Mouse (Mus musculus) T-cell, adult 66 days (primary cell): Measurements from ENCODE around the gene Hykk. TPM values are rescaled to one million over a fixed set of nuclear protein-coding genes. Genes with fewer than 3 reads are reported as not detected.

Experiments
- total RNA-seq, 2 experiments: library from RNA; stranded (reverse); gene quantifications; 3 replicates in 1 of 2; 4 replicates in 1 of 2; pipeline ENCODE4 v1.2.4; 2023

Hykk gene
- 1 to 10 TPM in 1 of 2 experiments, under 1 TPM in 1; 0.80 to 1.2 TPM for total RNA-seq

DNA sequence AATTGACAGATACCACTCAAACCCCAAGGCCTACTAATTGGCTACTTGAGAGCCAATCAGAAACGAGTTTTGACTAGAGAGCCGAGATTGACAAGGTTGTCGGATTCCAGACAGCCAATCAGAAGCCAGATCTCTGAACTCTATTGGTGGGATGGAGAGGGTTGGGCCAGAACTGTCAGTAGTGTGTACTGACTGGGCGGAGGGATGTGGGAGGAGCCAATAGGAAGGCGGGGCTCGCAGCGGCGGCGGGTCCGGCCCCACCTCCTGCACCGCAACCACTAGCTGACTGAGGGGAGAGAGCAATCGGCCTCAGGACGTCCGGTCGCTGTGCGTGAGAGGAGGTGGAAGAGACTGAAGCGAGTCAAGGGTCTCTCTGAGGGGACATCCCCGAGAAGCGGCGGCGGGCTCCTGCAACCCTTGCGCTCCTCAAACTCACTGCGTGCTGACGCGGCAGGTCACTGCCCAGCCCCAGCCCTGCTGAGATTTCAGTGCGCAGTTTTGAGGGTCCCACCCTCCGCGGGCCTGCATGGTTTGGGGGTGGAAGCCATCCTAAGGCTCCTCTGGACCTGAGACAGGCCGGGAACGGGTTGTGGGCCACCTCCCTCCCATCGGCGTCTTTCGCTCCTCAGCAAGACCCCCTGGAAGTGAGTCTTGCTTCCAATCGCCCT is at the start of gene Hykk:
Gene Hykk (plus strand): TSS at position 274 of the 668 bp plus-strand sequence.

GRCm38 (mm10) chr9:54950575-54951321 is 33.7 kb downstream of the Hykk start, which contains the start of the genes Psma4 and AY074887:
Psma4 (plus strand) TSS chr9:54950790.
AY074887 (minus strand) TSS chr9:54950998.

DNA sequence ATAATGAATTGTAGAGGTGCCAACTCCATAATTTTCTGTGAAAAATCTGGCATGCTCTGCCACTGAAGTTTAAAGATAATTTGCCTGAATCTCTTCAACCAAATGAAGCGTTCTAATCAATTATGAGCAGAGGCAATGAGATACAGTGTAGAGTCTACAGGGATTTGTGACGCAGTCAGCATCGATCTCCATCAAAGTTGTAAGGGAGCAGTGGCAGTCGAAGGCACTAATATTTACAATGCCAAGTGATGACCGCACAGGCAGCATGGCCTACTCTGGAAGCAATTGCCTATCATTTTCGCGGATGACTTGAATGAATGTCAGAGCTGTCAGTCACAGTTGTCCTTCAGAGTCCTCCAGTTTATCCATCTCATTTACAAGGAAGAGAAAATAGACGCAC is 63.6 kb downstream of the Hykk start, which contains the start of gene Chrna5:
Gene Chrna5 (plus strand): TSS at position 207 of the 400 bp plus-strand sequence.

Other genes starting within 250 kb of the Hykk start
- gene Dnaja4, start 218.4 kb upstream of the Hykk start, total RNA-seq, result 10 to 100 TPM; 20.6 to 24.5 TPM
- gene Wdr61, start 182.8 kb upstream of the Hykk start, total RNA-seq, result 10 to 100 TPM; 49.5 to 50.9 TPM
- gene Crabp1, start 152.5 kb upstream of the Hykk start, total RNA-seq, result not detected
- gene Ireb2, start 53.5 kb upstream of the Hykk start, total RNA-seq, result 10 to 100 TPM; 41.5 to 48.4 TPM
- 100 to 1,000 TPM; 109 to 110 TPM for gene Psma4, start 33.5 kb downstream of the Hykk start, total RNA-seq
- gene AY074887, start 33.7 kb downstream of the Hykk start, total RNA-seq, result not detected
- not detected for gene Chrna5, start 63.6 kb downstream of the Hykk start, total RNA-seq
- not detected for gene Chrna3, start 109.3 kb downstream of the Hykk start, total RNA-seq
- not detected for gene Chrnb4, start 131.5 kb downstream of the Hykk start, total RNA-seq
- 10 to 100 TPM; 30.8 to 32.0 TPM for gene Ube2q2, start 231.6 kb downstream of the Hykk start, total RNA-seq